Mouse (Mus musculus) intestine, embryonic 15.5 days (tissue): ENCODE results near the gene Sel1l3. TPM values are rescaled to one million over a fixed set of nuclear protein-coding genes. Genes with fewer than 3 reads are reported as not detected.

Source experiments
- ATAC-seq: fragments of 200-750 bp; cut with Nextera tagmentation; 2 replicates; pipeline ENCODE4 v1.8.0; 2017; ENCODE audit warnings: moderate TSS enrichment, moderate library complexity
- H3K27ac ChIP-seq: fragments of 300-500 bp; sonication (generic); 2 replicates; pipeline ENCODE4 v1.5.1; 2015; ENCODE audit warnings: mild to moderate bottlenecking, inconsistent platforms
- H3K27me3 ChIP-seq: fragments of 300-500 bp; sonication (generic); replicated peaks from 2 replicates; pipeline ENCODE4 v1.6.1; 2015; ENCODE audit warnings: inconsistent platforms
- H3K36me3 ChIP-seq: fragments of 300-500 bp; sonication (generic); 2 replicates; pipeline ENCODE4 v1.6.1; 2015; ENCODE audit warnings: inconsistent platforms
- H3K4me1 ChIP-seq: fragments of 300-500 bp; sonication (generic); replicated peaks from 2 replicates; pipeline ENCODE4 v1.6.1; 2015; ENCODE audit warnings: inconsistent platforms
- H3K4me2 ChIP-seq: fragments of 300-500 bp; sonication (generic); replicated peaks from 2 replicates; pipeline ENCODE4 v1.6.1; 2015; ENCODE audit warnings: mild to moderate bottlenecking, inconsistent platforms
- H3K4me3 ChIP-seq: fragments of 300-500 bp; sonication (generic); replicated peaks from 2 replicates; pipeline ENCODE4 v1.5.1; 2015; ENCODE audit warnings: inconsistent platforms
- H3K9ac ChIP-seq: fragments of 300-500 bp; sonication (generic); 2 replicates; pipeline ENCODE4 v1.6.1; 2015; ENCODE audit warnings: inconsistent platforms
- H3K9me3 ChIP-seq: fragments of 300-500 bp; sonication (generic); 2 replicates; pipeline ENCODE4 v1.6.1; 2016; ENCODE audit warnings: inconsistent platforms
- WGBS: fragments of 180-500 bp; shearing (Covaris S2); methylation state at CpG from one replicate; pipeline ENCODE4 v1.1.7; 2015; 5-methylcytosine and 5-hydroxymethylcytosine counted together
- polyA plus RNA-seq: library from polyadenylated mRNA; unstranded; fragments of >200 nt; fragmentation: Nextera tagmentation; extraction: Ambion mirVana; gene quantifications from 2 replicates; pipeline ENCODE4 v1.2.1, GENCODE M21; 2015

Sel1l3 gene
- polyA plus RNA-seq, 1 experiment from 2014 or later: 12.2 TPM

- 54% methylated on average over 11 of the region's 11 CpGs for WGBS
Measured at GRCm38 (mm10) chr5:53239831-53240440, 26.2 kb upstream of the Sel1l3 start.

GRCm38 (mm10) chr5:53239189-53239588 is 25.5 kb upstream of the Sel1l3 start:
- Histone ChIP-seq H3K9ac (no peak overlapping the region), H3K27ac (no peak overlapping the region), H3K36me3 (no peaks in the 10 kb centered on the region), H3K9me3 (no peaks in the 10 kb centered on the region), H3K4me2 (no peak overlapping the region), H3K4me1 (0 out of 2 replicates have a peak, but pooled peaks cover 2% of the 10 kb centered on the region), H3K4me3 (no peak overlapping the region), H3K27me3 (no peaks in the 10 kb centered on the region)
- no peak for ATAC-seq
- WGBS: 84% methylated on average over 7 of the region's 7 CpGs

More at GRCm38 (mm10) chr5:53239831-53240440, 26.2 kb upstream of the Sel1l3 start:
- Histone ChIP-seq H3K27me3 (no peaks in the 10 kb centered on the region), H3K9ac (no peak overlapping the region), H3K4me1 (0 out of 2 replicates have a peak, but pooled peaks cover 2% of the 10 kb centered on the region), H3K27ac (no peak overlapping the region), H3K9me3 (no peaks in the 10 kb centered on the region), H3K36me3 (no peaks in the 10 kb centered on the region), H3K4me3 (no peak overlapping the region), H3K4me2 (no peak overlapping the region)
- no peak for ATAC-seq

GRCm38 (mm10) chr5:53238761-53239160 is 25.0 kb upstream of the Sel1l3 start:
- 80% methylated on average over 7 of the region's 7 CpGs for WGBS
- Histone ChIP-seq H3K36me3 (no peaks in the 10 kb centered on the region), H3K4me2 (no peak overlapping the region), H3K4me3 (no peak overlapping the region), H3K27ac (no peak overlapping the region), H3K27me3 (no peaks in the 10 kb centered on the region), H3K4me1 (0 out of 2 replicates have a peak, but pooled peaks cover 2% of the 10 kb centered on the region), H3K9me3 (no peaks in the 10 kb centered on the region), H3K9ac (no peak overlapping the region)
- no peak for ATAC-seq

GRCm38 (mm10) chr5:53236749-53237148 is 23.0 kb upstream of the Sel1l3 start:
- Histone ChIP-seq H3K4me3 (no peak overlapping the region), H3K36me3 (no peaks in the 10 kb centered on the region), H3K4me2 (no peak overlapping the region), H3K4me1 (0 out of 2 replicates have a peak, but pooled peaks cover 2% of the 10 kb centered on the region), H3K9me3 (no peaks in the 10 kb centered on the region), H3K27me3 (no peaks in the 10 kb centered on the region), H3K27ac (no peak overlapping the region), H3K9ac (no peak overlapping the region)
- no peak for ATAC-seq
- 74% methylated on average over 7 of the region's 8 CpGs for WGBS

- Histone ChIP-seq H3K27me3 (no peaks in the 10 kb centered on the region), H3K27ac (no peak overlapping the region), H3K9me3 (no peaks in the 10 kb centered on the region), H3K4me2 (no peak overlapping the region), H3K4me3 (no peak overlapping the region), H3K9ac (no peak overlapping the region), H3K36me3 (no peaks in the 10 kb centered on the region), H3K4me1 (0 out of 2 replicates have a peak, but pooled peaks cover 2% of the 10 kb centered on the region)
- 8% methylated on average over 5 of the region's 5 CpGs for WGBS
- ATAC-seq: peak; percentile 69
Measured at GRCm38 (mm10) chr5:53236136-53236535, 22.4 kb upstream of the Sel1l3 start.

GRCm38 (mm10) chr5:53235551-53235950 is 21.8 kb upstream of the Sel1l3 start:
- peak; percentile 81 for ATAC-seq
- H3K4me1 ChIP-seq: 0 out of 2 replicates have a peak, but pooled peaks cover 2% of the 10 kb centered on the region
- H3K27ac ChIP-seq: no peak overlapping the region
- no peak overlapping the region for H3K4me3 ChIP-seq
- WGBS: 9% methylated on average over 4 of the region's 4 CpGs
- no peaks in the 10 kb centered on the region for H3K27me3 ChIP-seq
- no peaks in the 10 kb centered on the region for H3K9me3 ChIP-seq
- H3K36me3 ChIP-seq: no peaks in the 10 kb centered on the region
- H3K4me2 ChIP-seq: no peak overlapping the region
- H3K9ac ChIP-seq: no peak overlapping the region

GRCm38 (mm10) chr5:53230560-53230959 is 16.8 kb upstream of the Sel1l3 start:
- WGBS: 75% methylated on average over 4 of the region's 4 CpGs
- Histone ChIP-seq H3K4me2 (no peak overlapping the region), H3K36me3 (no peaks in the 10 kb centered on the region), H3K9ac (no peak overlapping the region), H3K27ac (no peak overlapping the region), H3K4me1 (0 out of 2 replicates have a peak, but pooled peaks cover 1% of the 10 kb centered on the region), H3K9me3 (no peaks in the 10 kb centered on the region), H3K27me3 (no peaks in the 10 kb centered on the region), H3K4me3 (no peak overlapping the region)
- no peak for ATAC-seq

- Histone ChIP-seq H3K9ac (no peak overlapping the region), H3K27ac (no peak overlapping the region), H3K9me3 (no peaks in the 10 kb centered on the region), H3K4me2 (no peak overlapping the region), H3K36me3 (no peaks in the 10 kb centered on the region), H3K4me1 (no peaks in the 10 kb centered on the region), H3K4me3 (no peak overlapping the region), H3K27me3 (no peaks in the 10 kb centered on the region)
- peak; percentile 62; the same call in 1 of the 2 replicates for ATAC-seq
- 76% methylated on average over 13 of the region's 13 CpGs for WGBS
Measured at GRCm38 (mm10) chr5:53225434-53225833, 11.7 kb upstream of the Sel1l3 start.

GRCm38 (mm10) chr5:53214801-53215200 is 1.1 kb upstream of the Sel1l3 start:
- Histone ChIP-seq H3K36me3 (no peaks in the 10 kb centered on the region), H3K27ac (no peak overlapping the region), H3K4me2 (no peak overlapping the region), H3K9ac (no peak overlapping the region), H3K27me3 (peaks cover 2% of the 10 kb centered on the region; the same call in 1 of the 2 replicates), H3K9me3 (no peaks in the 10 kb centered on the region), H3K4me1 (peaks cover 14% of the 10 kb centered on the region; the same call in 1 of the 2 replicates), H3K4me3 (no peak overlapping the region)
- ATAC-seq: no peak
- 17% methylated on average over 1 of the region's 1 CpGs for WGBS

GRCm38 (mm10) chr5:53214362-53214761 is 635 bp upstream of the Sel1l3 start:
- H3K4me2 ChIP-seq: peak overlapping the region; percentile 94
- H3K27me3 ChIP-seq: peaks cover 2% of the 10 kb centered on the region; the same call in 1 of the 2 replicates
- H3K36me3 ChIP-seq: no peaks in the 10 kb centered on the region
- ATAC-seq: 0 out of 2 replicates have a peak, but pooled peaks have one; percentile 18
- H3K27ac ChIP-seq: peak overlapping the region; percentile 79; the same call in 1 of the 2 replicates
- peaks cover 14% of the 10 kb centered on the region; the same call in 1 of the 2 replicates for H3K4me1 ChIP-seq
- H3K9ac ChIP-seq: no peak overlapping the region
- 19% methylated on average over 5 of the region's 5 CpGs for WGBS
- H3K9me3 ChIP-seq: no peaks in the 10 kb centered on the region
- H3K4me3 ChIP-seq: peak overlapping the region; percentile 64

GRCm38 (mm10) chr5:53212782-53213710 is 681 bp downstream of the Sel1l3 start:
- ATAC-seq: peak; percentile 59
- WGBS: 1% methylated on average over 63 of the region's 99 CpGs
- Histone ChIP-seq H3K4me1 (peaks cover 14% of the 10 kb centered on the region; the same call in 1 of the 2 replicates), H3K9ac (peak overlapping the region; percentile 74), H3K27me3 (peaks cover 2% of the 10 kb centered on the region; the same call in 1 of the 2 replicates), H3K4me3 (peak overlapping the region; percentile 64), H3K27ac (peak overlapping the region; percentile 79), H3K9me3 (no peaks in the 10 kb centered on the region), H3K4me2 (peak overlapping the region; percentile 94), H3K36me3 (no peaks in the 10 kb centered on the region)
